Mouse (Mus musculus) cerebellum, adult 2 months (tissue): ENCODE results near the gene Immp2l. TPM values are rescaled to one million over a fixed set of nuclear protein-coding genes. Genes with fewer than 3 reads are reported as not detected.
"Not testable (repeated sequence)": the region's sequence is repeated elsewhere in the genome, so short reads cannot be mapped to it uniquely, and the experiment has no call there.

Source experiments
- DNase-seq, 2 experiments: peaks; one replicate each; pipeline ENCODE4 v3.0.0; 2021
- H3K27ac ChIP-seq: fragments of 200-500 bp; 2 replicates; pipeline ENCODE4 v1.5.1; 2012; ENCODE audit warnings: low read length, control low read depth, inconsistent platforms; ENCODE audit not compliant: insufficient read depth
- H3K27me3 ChIP-seq: fragments of 200-500 bp; 2 replicates; pipeline ENCODE4 v1.6.1; 2012; ENCODE audit warnings: inconsistent platforms, mild to moderate bottlenecking, low read length, moderate library complexity; ENCODE audit not compliant: control insufficient read depth, insufficient read depth
- H3K4me1 ChIP-seq: fragments of 200-500 bp; 2 replicates; pipeline ENCODE4 v1.6.1; 2011; ENCODE audit warnings: low read length; ENCODE audit not compliant: control insufficient read depth, insufficient read depth
- H3K4me3 ChIP-seq: fragments of 200-500 bp; replicated peaks from 2 replicates; pipeline ENCODE3; 2011; ENCODE audit warnings: mild to moderate bottlenecking, low read depth, low read length, control low read depth; ENCODE audit not compliant: insufficient read depth
- CTCF ChIP-seq: fragments of 200-500 bp; IDR thresholded peaks from 2 replicates; pipeline ENCODE4 v1.5.1; 2011; ENCODE audit warnings: low read depth, mild to moderate bottlenecking, control low read depth, low read length, moderate library complexity, borderline replicate concordance; ENCODE audit not compliant: insufficient read depth
- POLR2A ChIP-seq: fragments of 200-500 bp; IDR thresholded peaks from 2 replicates; pipeline ENCODE4 v1.6.1; 2011; ENCODE audit warnings: low read length, control low read depth, borderline replicate concordance; ENCODE audit not compliant: insufficient read depth
- WGBS: fragments of 180-500 bp; shearing (Covaris S2); methylation state at CpG from one replicate; pipeline ENCODE4 v1.1.7; 2018; 5-methylcytosine and 5-hydroxymethylcytosine counted together
- polyA plus RNA-seq: library from polyadenylated mRNA; depleted of rRNA; stranded (reverse); fragments of >200 nt; gene quantifications from 2 replicates; pipeline ENCODE4 v1.2.3, GENCODE M21; 2012

Immp2l gene
- polyA plus RNA-seq, 1 experiment = 11.4 TPM

DNA sequence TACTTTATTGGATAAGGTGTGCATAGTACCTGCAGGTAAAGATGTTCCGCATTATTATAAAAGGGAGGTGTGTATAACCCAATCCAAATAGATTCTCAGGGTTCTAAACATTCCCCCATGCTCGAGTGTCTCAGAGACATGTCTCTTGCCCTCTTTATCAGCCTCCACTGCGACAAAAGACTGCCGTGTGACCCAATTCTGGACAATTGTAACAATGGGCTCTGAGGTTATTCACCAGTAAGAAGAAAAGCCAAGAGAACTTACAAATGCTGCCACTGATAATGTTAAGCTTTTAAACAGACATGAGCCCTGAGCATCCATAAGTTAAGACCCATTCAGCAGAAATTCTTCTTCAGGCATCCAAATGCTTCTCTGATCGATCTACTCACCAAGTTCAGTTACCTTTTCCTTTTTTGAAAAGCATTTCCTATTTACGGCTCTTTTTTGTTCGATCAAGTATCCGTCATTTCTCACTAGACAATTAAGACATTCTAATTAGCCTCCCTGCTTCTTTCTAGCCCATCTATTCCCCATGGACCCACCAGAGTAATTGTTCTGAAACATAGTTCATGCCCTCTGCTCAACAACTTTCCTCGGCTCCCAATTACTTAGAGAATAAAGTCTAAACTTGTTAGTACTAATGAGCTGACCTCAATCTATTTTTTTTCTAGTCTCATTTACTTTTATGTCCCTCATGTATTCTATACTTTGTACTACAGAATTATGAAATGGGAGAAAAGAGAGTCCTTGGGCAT is 35.4 kb upstream of the Immp2l start:
- no peak for TF ChIP-seq CTCF
- TF ChIP-seq POLR2A = no peak
- Histone ChIP-seq H3K27me3 (no peaks in the 10 kb centered on the region), H3K4me1 (no peaks in the 10 kb centered on the region), H3K27ac (no peak overlapping the region), H3K4me3 (no peak overlapping the region)
- 78% methylated on average over 9 of the region's 9 CpGs for WGBS
- no peak for DNase-seq

- H3K4me1 ChIP-seq = no peaks in the 10 kb centered on the region
- no peak overlapping the region for H3K4me3 ChIP-seq
- DNase-seq = no peak
- WGBS = 86% methylated on average over 4 of the region's 4 CpGs
- no peaks in the 10 kb centered on the region for H3K27me3 ChIP-seq
- no peak overlapping the region for H3K27ac ChIP-seq
- TF ChIP-seq CTCF (no peak), POLR2A (no peak)
Measured at GRCm38 (mm10) chr12:40991647-40992046, 32.2 kb upstream of the Immp2l start.

DNA sequence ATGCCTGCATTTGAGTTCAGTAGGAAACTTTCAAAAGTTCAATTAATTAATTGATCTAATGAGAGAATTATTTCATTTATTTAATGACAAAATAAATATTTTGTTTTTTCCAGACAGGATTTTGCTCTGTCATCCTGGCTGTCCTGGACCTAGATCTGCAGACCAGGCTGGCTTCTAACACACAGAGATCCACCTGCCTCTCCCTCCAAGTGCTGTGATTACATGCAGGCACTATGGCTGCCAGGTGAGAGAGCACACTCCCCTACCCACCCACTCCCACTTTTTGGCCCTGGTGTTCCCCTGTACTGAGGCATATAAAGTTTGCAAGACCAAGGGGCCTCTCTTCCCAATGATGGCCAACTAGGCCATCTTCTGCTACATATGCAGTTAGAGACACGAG is 31.7 kb upstream of the Immp2l start:
- not testable (repeated sequence) for H3K4me1 ChIP-seq, H3K27ac ChIP-seq, H3K4me3 ChIP-seq, DNase-seq, H3K27me3 ChIP-seq
- 83% methylated on average over 1 of the region's 1 CpGs for WGBS

DNA sequence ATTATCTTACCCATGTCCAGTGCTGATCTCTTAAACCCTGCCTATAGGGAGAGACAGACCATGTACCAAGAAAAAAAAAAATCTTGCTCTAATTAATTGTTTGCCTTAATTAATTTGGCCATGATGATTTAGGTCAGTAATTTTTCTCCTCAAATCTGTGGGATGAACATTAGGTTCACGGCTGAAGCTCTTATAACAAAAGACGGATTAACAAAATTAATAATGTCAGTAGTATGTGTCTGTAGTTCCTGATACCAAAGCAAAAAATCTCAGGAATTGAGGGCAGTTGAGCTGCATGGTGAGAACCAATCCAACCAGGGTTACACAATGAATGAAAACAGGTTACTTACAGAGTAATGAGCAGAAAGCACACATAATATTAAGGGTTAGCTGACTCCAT is 29.0 kb upstream of the Immp2l start:
- no peak for TF ChIP-seq POLR2A
- no peak for TF ChIP-seq CTCF
- WGBS = 87% methylated on average over 2 of the region's 2 CpGs
- Histone ChIP-seq H3K27ac (no peak overlapping the region), H3K27me3 (no peaks in the 10 kb centered on the region), H3K4me3 (no peak overlapping the region), H3K4me1 (no peaks in the 10 kb centered on the region)
- no peak for DNase-seq

DNA sequence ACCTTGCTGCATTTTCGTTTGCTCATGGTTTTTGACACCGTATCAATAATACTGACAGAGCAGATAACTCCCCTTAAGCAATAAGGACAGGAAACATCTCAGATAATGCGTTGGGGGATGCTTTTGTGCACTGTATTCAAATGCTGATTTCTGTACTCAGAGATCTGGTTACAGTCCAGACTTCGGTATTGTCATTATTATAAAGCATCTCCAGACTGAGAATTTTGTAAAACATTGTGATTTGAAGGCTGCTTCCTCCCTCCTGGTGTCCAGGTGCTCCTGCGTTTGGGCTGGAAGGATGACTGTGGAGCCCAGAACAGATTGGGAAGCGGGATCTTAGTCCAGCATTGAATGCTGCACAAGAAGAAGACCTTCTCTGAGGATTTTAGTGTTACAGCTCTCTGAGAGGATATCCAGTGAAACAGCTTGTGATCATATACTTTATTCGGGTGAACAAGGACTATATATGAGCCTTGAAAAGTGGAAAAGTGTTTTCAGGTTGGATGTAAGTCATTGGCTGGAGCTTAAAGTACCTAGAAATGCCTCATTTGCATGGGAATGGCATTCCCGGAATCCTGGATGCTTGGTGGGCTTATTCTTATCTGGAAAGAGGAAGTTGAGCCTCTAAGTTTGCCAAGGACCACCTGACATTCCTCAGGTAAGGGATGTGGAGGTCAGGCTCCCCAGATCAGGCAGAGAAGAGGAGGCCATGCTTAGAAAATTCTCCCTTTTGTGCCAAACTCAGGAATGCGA is 28.1 kb upstream of the Immp2l start:
- Histone ChIP-seq H3K27ac (no peak overlapping the region), H3K4me3 (no peak overlapping the region), H3K27me3 (no peaks in the 10 kb centered on the region), H3K4me1 (no peaks in the 10 kb centered on the region)
- WGBS = 79% methylated on average over 9 of the region's 9 CpGs
- no peak for DNase-seq
- no peak for TF ChIP-seq POLR2A
- TF ChIP-seq CTCF = no peak

GRCm38 (mm10) chr12:41022516-41022915 is 1.4 kb upstream of the Immp2l start:
- 37% methylated on average over 1 of the region's 1 CpGs for WGBS
- no peaks in the 10 kb centered on the region for H3K27me3 ChIP-seq
- TF ChIP-seq POLR2A (no peak), CTCF (no peak)
- DNase-seq = no peak
- no peak overlapping the region for H3K27ac ChIP-seq
- no peak overlapping the region for H3K4me3 ChIP-seq
- no peaks in the 10 kb centered on the region for H3K4me1 ChIP-seq

GRCm38 (mm10) chr12:41024512-41024911 is 622 bp downstream of the Immp2l start:
- DNase-seq = no peak
- TF ChIP-seq POLR2A = no peak
- TF ChIP-seq CTCF = no peak
- peak overlapping the region; percentile 76 for H3K4me3 ChIP-seq
- 13% methylated on average over 9 of the region's 9 CpGs for WGBS
- peak overlapping the region; percentile 27; the same call in 1 of the 2 replicates for H3K27ac ChIP-seq
- H3K27me3 ChIP-seq = no peaks in the 10 kb centered on the region
- no peaks in the 10 kb centered on the region for H3K4me1 ChIP-seq

- TF ChIP-seq POLR2A = no peak
- no peak for TF ChIP-seq CTCF
- H3K4me1 ChIP-seq = no peaks in the 10 kb centered on the region
- no peak overlapping the region for H3K4me3 ChIP-seq
- 91% methylated on average over 6 of the region's 6 CpGs for WGBS
- no peak for DNase-seq
- no peak overlapping the region for H3K27ac ChIP-seq
- no peaks in the 10 kb centered on the region for H3K27me3 ChIP-seq
Measured at GRCm38 (mm10) chr12:41027485-41027884, 3.6 kb downstream of the Immp2l start.

- Histone ChIP-seq H3K27me3 (no peaks in the 10 kb centered on the region), H3K4me3 (no peak overlapping the region), H3K4me1 (no peaks in the 10 kb centered on the region), H3K27ac (no peak overlapping the region)
- TF ChIP-seq CTCF = no peak
- no peak for TF ChIP-seq POLR2A
- no peak for DNase-seq
- WGBS = 97% methylated on average over 2 of the region's 2 CpGs
Measured at GRCm38 (mm10) chr12:41031119-41031518, 7.2 kb downstream of the Immp2l start.
